Comparison of ENCODE assay signal across 7 mouse cellular contexts in the genomic region with DNA sequence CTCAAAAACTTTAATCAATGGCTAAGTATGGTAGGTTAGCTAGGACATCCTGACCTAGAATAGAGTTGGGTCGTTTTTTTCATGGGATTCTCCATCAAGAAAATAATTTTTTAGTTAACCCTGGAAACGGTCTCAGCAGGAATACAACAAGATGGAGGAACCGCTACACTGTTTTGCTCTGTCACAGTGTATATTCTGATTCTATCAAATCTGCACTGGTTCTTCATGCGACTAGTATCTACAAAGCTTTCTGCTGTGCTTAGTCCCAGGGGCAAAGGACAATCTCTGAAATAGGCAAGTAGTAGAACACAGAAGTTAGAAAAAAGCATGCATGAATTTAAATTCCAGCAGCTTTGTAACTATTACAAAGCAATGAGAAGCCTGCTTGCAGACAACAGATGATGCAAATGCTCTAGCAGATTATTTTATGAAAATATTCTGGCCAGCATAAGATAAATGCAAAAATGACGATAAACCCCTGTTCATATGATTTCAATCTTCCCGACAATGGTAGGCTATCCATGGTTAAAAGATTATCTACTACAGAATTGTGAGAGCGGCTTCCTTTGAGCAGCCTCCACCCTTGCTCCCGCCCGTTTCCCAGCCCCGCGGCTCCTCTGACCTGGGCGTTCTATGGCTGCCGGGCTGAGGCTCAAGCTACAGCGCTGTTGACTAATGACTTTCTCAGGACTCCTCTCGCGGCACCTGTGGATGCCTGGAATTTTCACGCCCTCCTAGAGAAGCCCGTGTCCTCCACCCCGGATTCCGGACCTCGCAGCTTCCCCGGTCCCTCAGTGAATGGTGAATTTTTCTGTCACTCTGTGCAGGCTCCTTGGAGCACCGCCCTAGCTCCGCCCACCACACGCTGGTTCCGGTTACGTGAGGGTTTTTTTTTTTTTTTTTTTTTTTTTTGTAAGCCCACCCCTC. TPM values are rescaled to one million over a fixed set of nuclear protein-coding genes. Genes with fewer than 3 reads are reported as not detected.
DNase-seq lines count a peak whose midpoint lies in the region; ATAC-seq lines count a peak whose summit lies in the region.

A gene (minus strand): TSS at position 800 of the 927 bp plus-strand sequence.

- H3K4me1 ChIP-seq in embryonic facial prominence, embryonic 12.5 days, result peaks cover 4% of the 10 kb centered on the region; the same call in 1 of the 2 replicates
- no peaks in the 10 kb centered on the region for H3K4me1 ChIP-seq in limb, embryonic 11.5 days (ENCODE audit: control insufficient read depth, insufficient read depth, low read length)
- peaks cover 12% of the 10 kb centered on the region for H3K4me1 ChIP-seq in midbrain, embryonic 14.5 days (ENCODE audit: control insufficient read depth, insufficient read depth, low read length)

- peak; percentile 89 for DNase-seq in adrenal gland, postnatal 25 days
- DNase-seq in heart, adult 11 months, result peak; percentile 99
- DNase-seq in kidney, adult 18-20 months, result peak; percentile 92
- DNase-seq in limb, embryonic 11.5 days (ENCODE audit: low spot score), result peak; percentile 88
- DNase-seq in midbrain, embryonic 14.5 days, result peak; percentile 96
- peak; percentile 72 to 82 for DNase-seq in spleen, adult 18-20 months

- H3K9ac ChIP-seq in embryonic facial prominence, embryonic 12.5 days, result peak within 1 kb of the TSS; percentile 73
- peak within 1 kb of the TSS; percentile 73 for H3K9ac ChIP-seq in limb, embryonic 11.5 days (ENCODE audit: low read length)
- H3K9ac ChIP-seq in midbrain, embryonic 14.5 days (replicated peaks; ENCODE audit: low read length), result peak within 1 kb of the TSS; percentile 79

- peak within 1 kb of the TSS; percentile 76 for H3K27ac ChIP-seq in embryonic facial prominence, embryonic 12.5 days
- H3K27ac ChIP-seq in limb, embryonic 11.5 days (replicated peaks; ENCODE audit: low read depth, low read length), result no peak within 1 kb of the TSS
- peak within 1 kb of the TSS; percentile 86 for H3K27ac ChIP-seq in midbrain, embryonic 14.5 days (replicated peaks; ENCODE audit: low read depth, low read length)

- H3K4me3 ChIP-seq in embryonic facial prominence, embryonic 12.5 days, result peak within 1 kb of the TSS; percentile 73
- peak within 1 kb of the TSS; percentile 61 for H3K4me3 ChIP-seq in limb, embryonic 11.5 days (ENCODE audit: low read depth, low read length)
- peak within 1 kb of the TSS; percentile 72 for H3K4me3 ChIP-seq in midbrain, embryonic 14.5 days (replicated peaks; ENCODE audit: low read depth, low read length)

- peaks cover 7% of the 10 kb centered on the region; the same call in 1 of the 2 replicates for H3K36me3 ChIP-seq in embryonic facial prominence, embryonic 12.5 days
- H3K36me3 ChIP-seq in limb, embryonic 11.5 days (ENCODE audit: control insufficient read depth, insufficient read depth, low read length), result no peaks in the 10 kb centered on the region
- H3K36me3 ChIP-seq in midbrain, embryonic 14.5 days (ENCODE audit: control insufficient read depth, insufficient read depth, low read length), result peaks cover 4% of the 10 kb centered on the region

- peak; percentile 100 for ATAC-seq in embryonic facial prominence, embryonic 12.5 days (ENCODE audit: insufficient number of reproducible peaks, insufficient read depth, low FRiP score, low TSS enrichment)
- ATAC-seq in limb, embryonic 11.5 days (ENCODE audit: insufficient number of reproducible peaks, low FRiP score, low TSS enrichment, low read depth), result peak; percentile 100
- ATAC-seq in midbrain, embryonic 14.5 days (ENCODE audit: low FRiP score, low TSS enrichment), result peak; percentile 100

- H3K27me3 ChIP-seq in embryonic facial prominence, embryonic 12.5 days, result no peaks in the 10 kb centered on the region
- H3K27me3 ChIP-seq in limb, embryonic 11.5 days (ENCODE audit: control insufficient read depth, insufficient read depth, low read length), result no peaks in the 10 kb centered on the region
- no peaks in the 10 kb centered on the region for H3K27me3 ChIP-seq in midbrain, embryonic 14.5 days (ENCODE audit: control insufficient read depth, insufficient read depth, low read length)

- no peaks in the 10 kb centered on the region for H3K9me3 ChIP-seq in embryonic facial prominence, embryonic 12.5 days
- H3K9me3 ChIP-seq in limb, embryonic 11.5 days (ENCODE audit: control insufficient read depth, low read length), result no peaks in the 10 kb centered on the region
- H3K9me3 ChIP-seq in midbrain, embryonic 14.5 days (ENCODE audit: control insufficient read depth, low read length), result no peaks in the 10 kb centered on the region

- H3K4me2 ChIP-seq in embryonic facial prominence, embryonic 12.5 days (replicated peaks), result peak within 1 kb of the TSS; percentile 76
- peak within 1 kb of the TSS; percentile 65 for H3K4me2 ChIP-seq in limb, embryonic 11.5 days (ENCODE audit: low read depth, severe bottlenecking)
- peak within 1 kb of the TSS; percentile 72 for H3K4me2 ChIP-seq in midbrain, embryonic 14.5 days (ENCODE audit: low read length)

- 3% methylated on average over 25 of the region's 27 CpGs for whole genome bisulfite sequencing in embryonic facial prominence, embryonic 12.5 days
- WGBS in limb, embryonic 11.5 days, result 6% methylated on average over 27 of the region's 27 CpGs
- WGBS in midbrain, embryonic 14.5 days, result 3% methylated on average over 27 of the region's 27 CpGs

RNA-seq across cellular contexts. Expression of the gene that starts here (rescaled TPM):
- total RNA-seq in adrenal gland, postnatal 25 days (2021), result 14.0 and 16.0 TPM in 2 replicates
- polyA plus RNA-seq in embryonic facial prominence, embryonic 12.5 days (2016; fragmentation: Nextera tagmentation; extraction: Ambion mirVana), result 18.4 and 19.5 TPM in 2 replicates
- 12.6 and 13.1 TPM in 2 replicates for polyA plus RNA-seq in limb, embryonic 11.5 days (2014; fragmentation: Nextera tagmentation; extraction: Ambion mirVana)
- 33.7 and 38.1 TPM in 2 replicates for polyA plus RNA-seq in midbrain, embryonic 14.5 days (2014; fragmentation: Nextera tagmentation; extraction: Ambion mirVana)
